Mouse (Mus musculus): Measurements from ENCODE around the gene Rpl24.

DNA sequence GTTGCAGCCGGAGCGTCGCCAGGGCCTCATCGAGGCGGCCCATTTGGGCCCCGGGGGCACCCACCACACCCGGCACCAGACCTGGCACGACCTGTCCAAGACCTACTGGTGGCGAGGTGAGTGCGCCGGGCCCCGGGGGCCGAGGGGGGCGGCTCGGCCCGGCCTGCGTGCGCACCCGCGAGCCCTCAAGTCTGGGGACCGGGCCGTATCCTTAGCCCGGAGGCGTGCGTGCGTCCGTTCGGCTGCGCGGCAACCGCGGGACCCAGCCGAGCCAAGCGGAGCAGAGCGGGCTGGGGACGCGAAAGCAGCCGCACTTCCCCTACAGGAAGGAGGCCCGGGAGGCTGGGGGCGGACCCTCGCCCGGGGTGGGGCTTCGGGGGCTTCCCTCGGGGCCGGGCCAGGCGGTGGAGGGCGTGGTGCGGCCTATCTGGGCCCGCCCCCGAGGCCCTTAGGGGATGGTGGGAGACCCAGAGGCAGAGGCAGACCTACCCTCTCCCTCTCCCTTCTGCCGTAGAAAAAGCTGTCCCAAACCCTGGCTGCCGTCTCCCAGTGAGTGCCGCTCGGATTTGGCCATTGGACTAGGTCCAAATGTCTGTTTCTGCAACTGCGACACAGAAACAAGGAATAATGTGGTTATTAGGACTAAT, 8.3 kb downstream of the Rpl24 start:
- TF ChIP-seq TAL1 (IDR thresholded peaks at IDR 0.05; ENCODE audit: low read length) (no peak), GATA1 (IDR thresholded peaks at IDR 0.05; ENCODE audit: low read length) (no peak)

All from erythroblast, embryonic 14.5 days (primary cell).